Mouse (Mus musculus) activated CD4-positive, CD25-positive, alpha-beta regulatory T cell (primary cell): ENCODE measurements around the gene Vcpkmt. TPM values are rescaled to one million over a fixed set of nuclear protein-coding genes. Genes with fewer than 3 reads are reported as not detected.

ENCODE experiments used
- polyA plus RNA-seq, 2 experiments: library from polyadenylated mRNA; unstranded; fragments of 100-300 nt; shearing (Covaris generic); gene quantifications; one replicate each; pipeline ENCODE4 v1.2.1; 2017

The Vcpkmt gene
- 1 to 10 TPM; 5.0 to 5.9 TPM for polyA plus RNA-seq

GRCm38 (mm10) chr12:69582613-69583269 lies at the start of gene Vcpkmt:
Gene Vcpkmt (minus strand): TSS chr12:69583028.

Other genes with a start within 250 kb of the Vcpkmt start
- 100 to 1,000 TPM in 1 of 2 experiments, 10 to 100 TPM in 1; 97.8 to 124 TPM for gene Nemf, start 225.9 kb downstream of the Vcpkmt start, polyA plus RNA-seq
- gene Arf6, start 210.9 kb downstream of the Vcpkmt start, polyA plus RNA-seq, result 100 to 1,000 TPM; 257 to 364 TPM
- 1 to 10 TPM; 3.4 to 4.1 TPM for gene Gm9887, start 210.6 kb downstream of the Vcpkmt start, polyA plus RNA-seq
- 10 to 100 TPM; 18.8 to 21.5 TPM for gene Sos2, start 98.8 kb upstream of the Vcpkmt start, polyA plus RNA-seq
- gene L2hgdh, start 141.8 kb upstream of the Vcpkmt start, polyA plus RNA-seq, result 1 to 10 TPM; 3.3 to 6.9 TPM
- gene Atp5s, start 141.9 kb upstream of the Vcpkmt start, polyA plus RNA-seq, result 10 to 100 TPM in 1 of 2 experiments, 1 to 10 TPM in 1; 9.1 to 14.3 TPM
- gene Cdkl1, start 208.2 kb upstream of the Vcpkmt start, polyA plus RNA-seq, result not detected